ENCODE assay signal across 8 mouse cellular contexts in the genomic region with DNA sequence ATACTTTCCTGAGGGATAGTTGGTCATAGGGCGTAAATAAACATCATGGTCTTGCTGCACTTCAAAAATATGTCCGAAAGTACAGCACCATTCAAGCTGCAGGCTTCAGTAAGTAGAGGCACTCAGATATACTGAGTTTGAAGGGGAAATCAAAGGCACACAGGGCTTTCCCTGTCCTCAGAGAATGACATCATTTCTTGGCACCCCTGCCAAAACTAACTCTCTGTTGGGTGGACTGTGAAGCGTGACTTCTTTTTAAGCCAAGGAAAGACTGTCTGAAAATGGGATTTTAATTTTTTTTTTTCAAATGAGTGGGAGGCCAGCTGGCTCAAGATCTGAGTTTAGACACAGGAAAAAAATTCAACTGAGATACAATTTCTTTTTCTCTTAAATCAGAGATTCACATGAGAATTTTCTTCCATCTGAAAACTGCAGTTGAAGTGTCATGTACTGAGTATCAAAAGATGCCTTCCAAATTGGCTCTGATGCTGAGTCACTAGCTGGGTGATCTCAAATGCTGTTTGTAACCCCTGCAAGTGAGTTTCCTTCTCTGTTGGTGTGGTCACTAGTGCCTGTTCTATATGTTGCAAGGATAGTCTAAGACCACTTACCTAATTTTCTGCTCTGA.
A peak's percentile ranks its signal among the peaks of the same experiment; 100 is the strongest.
DNase-seq lines count a peak whose midpoint lies in the region.

No protein-coding gene starts in this region.

- intact Hi-C loops in heart, postnatal 36 days (cut with DNase I), result no loop called here

- DNase-seq in gastrocnemius, adult 18-20 months (ENCODE audit: low spot score), result peak; percentile 30
- DNase-seq in gastrocnemius, postnatal 25 days, result no peak
- DNase-seq in 416B (ENCODE audit: low read depth), result peak; percentile 4
- peak; percentile 84 to 86 for DNase-seq in cerebellum, postnatal 10 days
- DNase-seq in heart, postnatal 36 days, result peak; percentile 13 to 15
- peak; percentile 4 for DNase-seq in lung, postnatal 36 days
- no peak for DNase-seq in natural killer cell, adult 2 months (ENCODE audit: low spot score in 2 of 2)
- no peak for DNase-seq in thymus, postnatal 25 days

Comparison
In these comparisons a context has a peak if more than half of its experiments do, and no peak if none do; other contexts are left out.
1. DNase-seq: peak in gastrocnemius, adult 18-20 months (single experiment), 416B (single experiment), cerebellum, postnatal 10 days (2 of 2), heart, postnatal 36 days (2 of 2) and lung, postnatal 36 days (single experiment); none in gastrocnemius, postnatal 25 days (single experiment), natural killer cell, adult 2 months (0 of 2) and thymus, postnatal 25 days (single experiment).